Mouse (Mus musculus) embryonic facial prominence, embryonic 10.5 days (tissue): ENCODE data around the gene Serinc2. TPM values are rescaled to one million over a fixed set of nuclear protein-coding genes. Genes with fewer than 3 reads are reported as not detected.
"Not testable (repeated sequence)": the region's sequence is repeated elsewhere in the genome, so short reads cannot be mapped to it uniquely, and the experiment has no call there.

Experiments
- DNase-seq: peaks from one replicate; pipeline ENCODE4 v3.0.0-alpha.2; 2017; ENCODE audit warnings: low spot score
- H3K27ac ChIP-seq: fragments of 300-500 bp; sonication (generic); replicated peaks from 2 replicates; pipeline ENCODE4 v1.5.1; 2016; ENCODE audit warnings: mild to moderate bottlenecking
- H3K27me3 ChIP-seq: fragments of 300-500 bp; sonication (generic); replicated peaks from 2 replicates; pipeline ENCODE4 v1.6.1; 2016; ENCODE audit warnings: low read depth, mild to moderate bottlenecking; ENCODE audit not compliant: poor library complexity, severe bottlenecking
- H3K36me3 ChIP-seq: fragments of 300-500 bp; sonication (generic); replicated peaks from 2 replicates; pipeline ENCODE4 v1.6.1; 2016; ENCODE audit warnings: mild to moderate bottlenecking, moderate library complexity
- H3K4me1 ChIP-seq: fragments of 300-500 bp; sonication (generic); 2 replicates; pipeline ENCODE4 v1.6.1; 2016
- H3K4me3 ChIP-seq: fragments of 300-500 bp; sonication (generic); 2 replicates; pipeline ENCODE4 v1.5.1; 2016; ENCODE audit warnings: mild to moderate bottlenecking, moderate library complexity
- H3K9me3 ChIP-seq: fragments of 300-500 bp; sonication (generic); 2 replicates; pipeline ENCODE4 v1.6.1; 2016; ENCODE audit warnings: mild to moderate bottlenecking
- WGBS: fragments of 180-500 bp; shearing (Covaris S2); methylation state at CpG from one replicate; pipeline ENCODE4 v1.1.7; 2016; 5-methylcytosine and 5-hydroxymethylcytosine counted together
- polyA plus RNA-seq: library from polyadenylated mRNA; unstranded; fragments of >200 nt; fragmentation: Nextera tagmentation; extraction: Ambion mirVana; gene quantifications from 2 replicates; pipeline ENCODE4 v1.2.1, GENCODE M21; 2016

Gene Serinc2
- polyA plus RNA-seq, 1 experiment from 2014 or later = 60.0 TPM

DNA sequence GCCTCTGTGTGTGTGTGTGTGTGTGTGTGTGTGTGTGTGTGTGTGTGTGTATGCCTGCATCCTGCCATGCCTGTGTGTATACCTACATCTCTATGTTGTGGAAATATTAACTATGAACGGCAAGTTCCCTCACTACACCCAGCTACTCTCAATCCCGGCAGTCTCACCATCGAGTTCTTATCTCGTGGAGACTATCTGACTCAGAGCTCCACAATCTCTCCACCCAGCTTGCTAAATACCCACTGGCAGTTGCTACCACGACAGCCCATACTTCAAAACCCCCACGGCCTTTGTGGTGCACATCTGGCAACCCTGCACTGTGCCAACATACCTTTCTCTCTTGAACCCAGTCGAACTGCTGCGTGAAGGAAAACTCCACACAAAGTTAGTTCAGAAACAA, 34.3 kb downstream of the Serinc2 start:
- Histone ChIP-seq H3K9me3 (no peaks in the 10 kb centered on the region), H3K4me1 (no peaks in the 10 kb centered on the region), H3K27ac (no peak overlapping the region), H3K4me3 (no peak overlapping the region), H3K27me3 (0 out of 2 replicates have a peak, but pooled peaks cover 7% of the 10 kb centered on the region), H3K36me3 (no peaks in the 10 kb centered on the region)
- 82% methylated on average over 8 of the region's 8 CpGs for WGBS
- no peak for DNase-seq

DNA sequence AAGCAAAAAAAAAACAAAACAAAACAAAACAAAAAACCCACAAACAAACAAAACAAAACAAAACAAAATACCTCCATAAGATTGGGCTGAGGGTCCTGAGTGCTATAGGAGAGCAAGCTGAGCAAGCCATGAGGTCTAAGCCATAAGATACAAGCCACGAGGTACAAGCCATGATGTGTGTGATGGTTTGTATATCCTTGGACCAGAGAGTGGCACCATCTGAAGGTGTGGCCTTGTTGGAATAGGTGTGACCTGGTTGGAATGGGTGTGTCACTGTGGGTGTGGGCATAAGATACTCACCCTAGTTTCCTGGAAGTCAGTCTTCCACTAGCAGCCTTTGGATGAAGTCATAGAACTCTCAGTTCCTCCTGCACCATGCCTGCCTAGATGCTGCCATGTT, 35.4 kb downstream of the Serinc2 start:
- WGBS = 81% methylated on average over 1 of the region's 1 CpGs
- not testable (repeated sequence) for H3K9me3 ChIP-seq, DNase-seq, H3K27me3 ChIP-seq, H3K4me3 ChIP-seq, H3K4me1 ChIP-seq, H3K36me3 ChIP-seq, H3K27ac ChIP-seq

DNA sequence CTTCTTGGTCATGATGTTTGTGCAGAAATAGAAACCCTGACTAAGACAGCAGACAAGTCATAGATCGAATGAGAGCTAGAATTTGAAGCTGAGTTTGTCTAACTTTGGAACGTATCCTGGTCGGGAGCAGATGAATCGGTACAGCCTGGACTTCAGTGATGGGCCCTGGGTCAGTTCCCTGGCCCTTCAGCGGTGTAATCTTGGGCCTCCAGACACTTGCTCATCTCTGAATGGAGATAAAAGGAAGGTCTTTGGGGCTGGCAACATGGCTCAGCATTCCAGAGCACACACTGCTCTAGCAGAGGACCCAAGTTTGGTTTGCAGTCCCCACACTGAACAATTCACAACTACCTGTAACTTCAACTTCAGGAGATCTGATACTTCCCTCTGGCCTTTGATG, 36.0 kb downstream of the Serinc2 start:
- Histone ChIP-seq H3K9me3 (no peaks in the 10 kb centered on the region), H3K36me3 (no peaks in the 10 kb centered on the region), H3K27me3 (0 out of 2 replicates have a peak, but pooled peaks cover 7% of the 10 kb centered on the region), H3K4me1 (no peaks in the 10 kb centered on the region), H3K4me3 (no peak overlapping the region), H3K27ac (no peak overlapping the region)
- 88% methylated on average over 5 of the region's 5 CpGs for WGBS
- DNase-seq = no peak

DNA sequence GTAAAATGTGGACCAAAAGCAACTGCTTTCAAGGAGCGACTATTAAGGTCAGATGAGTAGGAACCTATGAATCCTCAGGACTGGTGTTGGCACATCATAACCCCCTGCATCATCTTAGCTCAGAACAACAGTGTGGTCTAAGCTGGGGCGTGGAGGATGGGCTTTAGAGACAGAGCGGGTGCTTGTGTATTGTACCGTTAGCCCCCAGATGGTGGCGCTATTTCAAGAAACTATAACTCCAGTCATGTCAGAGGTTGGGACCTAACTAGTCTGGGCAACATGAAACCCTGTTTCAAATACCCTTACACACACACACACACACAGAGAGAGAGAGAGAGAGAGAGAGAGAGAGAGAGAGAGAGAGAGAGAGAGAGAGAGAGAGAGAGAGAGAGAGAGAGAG, 38.3 kb downstream of the Serinc2 start:
- no peak for DNase-seq
- Histone ChIP-seq H3K4me3 (no peak overlapping the region), H3K36me3 (no peaks in the 10 kb centered on the region), H3K4me1 (no peaks in the 10 kb centered on the region), H3K9me3 (no peaks in the 10 kb centered on the region), H3K27ac (no peak overlapping the region), H3K27me3 (0 out of 2 replicates have a peak, but pooled peaks cover 3% of the 10 kb centered on the region)
- 36% methylated on average over 5 of the region's 5 CpGs for WGBS

DNA sequence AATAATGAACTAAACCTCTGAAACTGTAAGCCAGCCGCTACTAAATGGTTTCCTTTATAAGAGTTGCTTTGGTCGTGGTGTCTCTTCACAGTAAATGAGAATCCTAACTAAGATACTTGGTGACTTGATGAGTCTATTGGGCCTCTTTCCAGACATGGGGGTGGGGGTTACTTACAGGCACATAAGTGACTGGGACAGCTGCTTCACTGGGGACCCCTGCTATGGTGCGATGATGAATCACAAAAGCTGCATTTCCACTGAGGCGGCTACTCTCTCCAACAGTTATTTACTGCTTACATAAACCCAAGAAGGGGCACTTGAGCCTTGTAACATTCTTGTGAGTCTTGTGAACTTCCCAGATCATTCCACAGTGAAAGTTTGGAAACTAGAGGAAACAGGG, 41.4 kb downstream of the Serinc2 start:
- Histone ChIP-seq H3K9me3 (peaks cover 5% of the 10 kb centered on the region; the same call in 1 of the 2 replicates), H3K4me3 (no peak overlapping the region), H3K36me3 (no peaks in the 10 kb centered on the region), H3K27ac (no peak overlapping the region), H3K4me1 (no peaks in the 10 kb centered on the region), H3K27me3 (no peaks in the 10 kb centered on the region)
- WGBS = 86% methylated on average over 4 of the region's 4 CpGs
- no peak for DNase-seq

DNA sequence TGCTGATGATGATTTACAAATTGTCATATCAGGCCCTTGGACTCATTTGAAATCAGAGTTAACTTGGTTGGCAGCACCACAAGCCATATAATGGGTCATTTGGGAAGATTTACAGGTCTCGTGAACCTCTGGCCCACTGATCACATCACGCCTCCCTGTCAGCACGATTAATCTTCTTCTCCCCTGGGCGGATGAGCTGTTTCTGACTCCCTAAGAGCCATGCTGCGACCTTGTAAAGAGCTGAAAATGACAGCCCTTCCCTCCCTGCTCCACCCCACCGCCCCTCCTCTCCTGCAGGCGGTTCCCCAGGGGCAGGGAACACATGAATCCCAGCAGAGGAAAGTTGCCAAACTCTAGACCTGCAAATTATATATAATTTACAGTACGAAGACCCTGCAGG, 42.6 kb downstream of the Serinc2 start:
- 61% methylated on average over 8 of the region's 8 CpGs for WGBS
- H3K27ac ChIP-seq = no peak overlapping the region
- DNase-seq = no peak

DNA sequence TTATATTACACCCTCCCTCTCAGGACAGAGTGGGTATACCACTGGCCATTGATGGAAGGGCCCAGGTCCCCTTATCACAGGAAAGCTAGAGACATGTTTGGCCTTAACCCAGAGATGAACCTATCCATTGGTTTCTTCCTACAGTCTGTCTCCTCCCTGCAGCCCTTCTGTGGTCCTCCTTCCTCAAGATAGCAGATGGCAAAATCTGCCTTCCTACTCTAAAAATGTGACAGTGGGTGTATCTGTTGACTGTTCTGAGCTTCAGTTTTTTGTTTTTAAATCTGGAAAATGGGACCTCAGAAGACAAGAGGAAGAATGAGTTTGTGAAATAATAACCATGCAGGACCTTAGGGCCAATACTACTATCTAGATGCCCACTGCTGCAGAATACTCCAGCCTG, 54.9 kb downstream of the Serinc2 start:
- Histone ChIP-seq H3K4me3 (no peak overlapping the region), H3K27me3 (no peaks in the 10 kb centered on the region), H3K36me3 (no peaks in the 10 kb centered on the region), H3K4me1 (no peaks in the 10 kb centered on the region), H3K9me3 (no peaks in the 10 kb centered on the region), H3K27ac (no peak overlapping the region)
- no peak for DNase-seq

More for the DNA sequence above, 42.6 kb downstream of the Serinc2 start:
- Histone ChIP-seq H3K36me3 (no peaks in the 10 kb centered on the region), H3K27me3 (no peaks in the 10 kb centered on the region), H3K4me3 (no peak overlapping the region), H3K9me3 (peaks cover 5% of the 10 kb centered on the region; the same call in 1 of the 2 replicates), H3K4me1 (no peaks in the 10 kb centered on the region)

DNA sequence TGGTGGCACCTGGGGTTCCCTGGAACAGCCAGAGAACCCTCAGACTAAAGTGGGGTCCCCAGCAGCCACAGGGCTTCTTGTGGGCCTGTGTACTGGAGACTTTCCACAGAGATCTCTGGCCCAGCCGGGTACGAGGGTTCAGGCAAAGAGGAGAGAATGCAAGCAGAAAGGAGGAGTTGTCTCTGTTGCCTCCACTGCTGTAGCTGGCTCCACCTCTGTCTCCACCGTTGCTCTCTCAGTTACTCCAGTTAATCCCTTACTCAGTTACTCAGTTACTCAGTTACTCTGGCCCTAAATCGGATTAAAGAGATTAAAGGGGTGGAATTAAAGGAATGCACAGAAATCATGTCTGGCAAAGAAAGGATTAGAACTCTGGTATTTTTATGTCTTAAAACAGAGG, 56.8 kb downstream of the Serinc2 start, which contains the start of gene Gm853:
Gene Gm853 (minus strand): TSS at position 223 of the 400 bp plus-strand sequence.
- no peak within 1 kb of the TSS for H3K27ac ChIP-seq
- H3K4me3 ChIP-seq = no peak within 1 kb of the TSS
- DNase-seq = no peak
- 62% methylated on average over 4 of the region's 4 CpGs for WGBS
- H3K27me3 ChIP-seq = no peaks in the 10 kb centered on the region
- H3K9me3 ChIP-seq = no peaks in the 10 kb centered on the region
- no peaks in the 10 kb centered on the region for H3K36me3 ChIP-seq
- no peaks in the 10 kb centered on the region for H3K4me1 ChIP-seq

DNA sequence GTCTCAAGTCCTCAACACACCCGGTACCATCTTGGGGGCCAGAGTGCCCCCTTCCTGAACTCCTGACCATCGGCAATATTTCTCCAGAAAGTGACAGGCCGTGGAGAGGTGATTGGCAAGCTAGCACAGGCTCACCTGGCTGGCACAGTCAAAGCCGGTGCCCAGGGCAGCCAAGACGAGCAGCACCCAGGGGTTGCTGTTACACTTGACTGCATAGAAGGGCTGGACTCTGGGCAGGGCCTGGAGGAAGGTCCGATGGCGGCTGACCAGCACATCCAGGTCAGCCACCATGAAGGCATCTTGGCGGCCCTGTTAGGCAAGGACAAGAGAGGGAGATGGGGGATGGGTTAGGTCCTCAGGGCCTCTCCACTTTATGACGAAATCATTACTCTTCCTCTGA, 58.8 kb downstream of the Serinc2 start:
- 83% methylated on average over 9 of the region's 9 CpGs for WGBS
- H3K27ac ChIP-seq = no peak overlapping the region
- H3K9me3 ChIP-seq = no peaks in the 10 kb centered on the region
- H3K36me3 ChIP-seq = no peaks in the 10 kb centered on the region
- DNase-seq = no peak
- no peak overlapping the region for H3K4me3 ChIP-seq
- no peaks in the 10 kb centered on the region for H3K27me3 ChIP-seq
- no peaks in the 10 kb centered on the region for H3K4me1 ChIP-seq

DNA sequence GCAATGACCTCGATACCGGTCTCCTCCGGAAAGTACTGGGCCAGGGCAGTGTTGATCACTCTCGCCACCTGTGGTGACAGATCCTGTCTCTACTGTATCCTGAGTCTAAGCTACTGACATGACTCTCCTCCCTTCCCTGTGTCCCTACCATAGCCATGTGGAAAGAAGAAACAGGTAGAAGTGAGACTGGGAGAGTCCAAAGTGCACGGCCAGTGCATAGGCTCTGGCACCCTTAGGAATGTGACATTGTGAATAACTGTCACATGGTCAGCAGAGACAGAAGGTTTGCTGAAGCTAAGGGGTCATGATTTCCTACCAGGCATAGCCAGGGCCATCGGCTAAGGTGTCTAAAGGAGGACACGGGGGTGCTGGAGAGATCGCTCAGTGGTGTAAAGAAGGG, 63.6 kb downstream of the Serinc2 start:
- Histone ChIP-seq H3K9me3 (no peaks in the 10 kb centered on the region), H3K4me3 (no peak overlapping the region), H3K27me3 (no peaks in the 10 kb centered on the region), H3K27ac (no peak overlapping the region), H3K36me3 (no peaks in the 10 kb centered on the region), H3K4me1 (no peaks in the 10 kb centered on the region)
- 91% methylated on average over 8 of the region's 8 CpGs for WGBS
- DNase-seq = no peak

DNA sequence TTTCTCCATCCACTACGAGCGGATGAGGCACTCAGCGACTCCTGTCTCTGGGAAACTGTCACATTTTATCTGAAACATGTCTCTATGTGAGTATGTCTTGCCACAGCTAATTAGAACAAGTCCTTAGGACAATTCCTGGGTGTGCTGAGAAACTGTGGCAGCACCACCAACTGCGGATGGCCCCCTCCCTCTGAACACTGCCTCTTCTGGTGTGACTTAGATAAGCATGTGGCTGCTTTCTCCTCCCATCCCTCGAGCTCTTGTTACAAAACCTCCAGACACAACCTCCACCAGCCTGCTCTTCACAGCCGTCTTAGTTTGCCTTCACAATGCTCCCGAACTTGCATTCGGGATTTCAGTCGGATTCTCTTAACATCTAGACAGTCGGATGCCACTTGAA, 65.1 kb downstream of the Serinc2 start:
- no peak for DNase-seq
- H3K4me1 ChIP-seq = no peaks in the 10 kb centered on the region
- H3K4me3 ChIP-seq = no peak overlapping the region
- no peak overlapping the region for H3K27ac ChIP-seq
- H3K36me3 ChIP-seq = no peaks in the 10 kb centered on the region
- WGBS = 76% methylated on average over 10 of the region's 10 CpGs
- H3K9me3 ChIP-seq = no peaks in the 10 kb centered on the region
- H3K27me3 ChIP-seq = no peaks in the 10 kb centered on the region

DNA sequence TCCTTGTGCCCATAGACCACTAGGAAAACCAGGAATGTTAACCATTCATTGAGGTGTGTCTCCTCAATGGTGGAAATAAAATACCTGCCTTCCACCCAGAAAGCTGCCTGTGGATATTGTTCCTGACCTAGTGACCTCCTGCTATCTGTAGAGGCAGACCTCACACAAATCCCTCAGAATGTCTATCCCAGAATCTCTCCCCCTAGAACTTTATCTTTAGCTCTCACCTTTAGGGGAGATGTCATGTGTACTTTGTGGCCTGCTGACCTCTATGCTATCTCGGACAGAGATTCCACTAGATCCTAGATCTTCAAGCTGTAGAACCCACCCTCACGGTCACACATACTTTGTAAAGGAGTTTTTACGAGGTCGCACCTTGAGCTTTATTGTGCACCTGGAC, 65.8 kb downstream of the Serinc2 start:
- Histone ChIP-seq H3K4me3 (no peak overlapping the region), H3K4me1 (no peaks in the 10 kb centered on the region), H3K27me3 (no peaks in the 10 kb centered on the region), H3K9me3 (no peaks in the 10 kb centered on the region), H3K27ac (no peak overlapping the region), H3K36me3 (no peaks in the 10 kb centered on the region)
- whole genome bisulfite sequencing = 91% methylated on average over 4 of the region's 4 CpGs
- no peak for DNase-seq

DNA sequence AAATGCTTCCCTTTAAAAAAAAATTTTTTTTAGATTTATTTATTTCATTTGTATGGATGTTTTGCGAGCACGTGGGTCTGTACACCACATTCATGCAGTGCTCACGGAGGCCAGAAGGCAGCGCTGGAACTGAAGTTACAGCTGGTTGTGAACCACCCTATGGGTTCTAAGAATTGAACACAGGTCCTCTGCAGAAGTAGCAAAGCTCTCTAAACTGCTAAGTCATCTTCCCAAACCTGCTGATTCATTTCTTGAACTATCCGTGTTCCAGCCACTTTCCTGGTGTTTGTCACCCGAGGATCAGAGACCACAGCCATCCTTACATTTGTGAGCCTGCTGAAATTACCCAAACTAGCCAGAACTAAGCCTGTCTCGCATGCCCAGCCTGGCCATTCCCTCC, 66.6 kb downstream of the Serinc2 start:
- no peak overlapping the region for H3K27ac ChIP-seq
- H3K27me3 ChIP-seq = no peaks in the 10 kb centered on the region
- H3K36me3 ChIP-seq = no peaks in the 10 kb centered on the region
- DNase-seq = no peak
- WGBS = 82% methylated on average over 7 of the region's 7 CpGs
- H3K9me3 ChIP-seq = peaks cover 5% of the 10 kb centered on the region
- no peak overlapping the region for H3K4me3 ChIP-seq
- H3K4me1 ChIP-seq = no peaks in the 10 kb centered on the region

DNA sequence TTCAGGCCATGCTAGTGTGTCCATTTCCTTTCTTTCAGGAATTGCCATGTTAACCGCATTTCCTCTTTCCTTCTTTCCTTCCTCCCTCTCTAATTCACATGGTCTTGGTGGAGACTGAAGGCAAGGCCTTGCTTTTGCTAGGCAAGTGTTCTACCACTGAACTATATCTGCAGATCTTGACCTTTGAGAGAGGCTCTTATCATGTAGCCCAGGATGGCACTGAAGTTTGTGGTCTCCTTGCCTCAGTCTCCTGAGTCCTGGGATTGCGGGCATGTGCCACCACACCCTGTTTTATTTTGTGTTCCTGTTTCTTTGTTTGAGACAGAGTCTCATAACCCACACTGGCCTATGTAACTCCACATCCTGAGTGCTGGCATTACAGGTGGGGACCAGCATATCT, 67.1 kb downstream of the Serinc2 start:
- 96% methylated on average over 2 of the region's 2 CpGs for WGBS
- Histone ChIP-seq H3K36me3 (no peaks in the 10 kb centered on the region), H3K9me3 (peaks cover 9% of the 10 kb centered on the region), H3K27ac (no peak overlapping the region), H3K4me3 (no peak overlapping the region), H3K27me3 (no peaks in the 10 kb centered on the region), H3K4me1 (no peaks in the 10 kb centered on the region)
- no peak for DNase-seq
